Mouse (Mus musculus) heart, adult 2 months (tissue): ENCODE results near the gene Des. TPM values are rescaled to one million over a fixed set of nuclear protein-coding genes. Genes with fewer than 3 reads are reported as not detected.

Experiments used
- DNase-seq, 2 experiments: peaks; one replicate each; pipeline ENCODE4 v3.0.0; 2021
- H3K27ac ChIP-seq: fragments of 200-600 bp; 2 replicates; pipeline ENCODE4 v1.8.1; 2022
- H3K27me3 ChIP-seq: fragments of 200-500 bp; 2 replicates; pipeline ENCODE4 v1.6.1; 2012; ENCODE audit warnings: mild to moderate bottlenecking, low read length, inconsistent platforms, mixed read lengths; ENCODE audit not compliant: control insufficient read depth, insufficient read depth
- H3K36me3 ChIP-seq: fragments of 200-500 bp; 2 replicates; pipeline ENCODE4 v1.6.1; 2012; ENCODE audit warnings: low read length, inconsistent platforms; ENCODE audit not compliant: control insufficient read depth, insufficient read depth
- H3K4me1 ChIP-seq: fragments of 200-500 bp; 2 replicates; pipeline ENCODE4 v1.6.1; 2011; ENCODE audit warnings: low read length; ENCODE audit not compliant: control insufficient read depth, insufficient read depth
- H3K4me3 ChIP-seq: fragments of 200-600 bp; 2 replicates; pipeline ENCODE4 v1.8.1; 2022
- H3K79me2 ChIP-seq: fragments of 200-500 bp; replicated peaks from 2 replicates; pipeline ENCODE4 v1.6.1; 2012; ENCODE audit warnings: mild to moderate bottlenecking, inconsistent platforms, low read length, moderate library complexity, mixed read lengths; ENCODE audit not compliant: control insufficient read depth, insufficient read depth
- H3K9ac ChIP-seq: fragments of 200-500 bp; 2 replicates; pipeline ENCODE4 v1.6.1; 2012; ENCODE audit warnings: low read depth, mild to moderate bottlenecking, control low read depth, inconsistent platforms, low read length, mixed read lengths
- CTCF ChIP-seq: fragments of 200-600 bp; IDR thresholded peaks from 2 replicates; pipeline ENCODE4 v1.8.1; 2022; ENCODE audit warnings: antibody characterized with exemption, mild to moderate bottlenecking, moderate library complexity
- EP300 ChIP-seq: fragments of 200-500 bp; IDR thresholded peaks from 2 replicates; pipeline ENCODE4 v1.6.1; 2011; ENCODE audit warnings: low read depth, low read length, control low read depth; ENCODE audit not compliant: insufficient read depth
- POLR2A ChIP-seq: fragments of 200-500 bp; IDR thresholded peaks from 2 replicates; pipeline ENCODE4 v1.6.1; 2011; ENCODE audit warnings: mild to moderate bottlenecking, low read depth, low read length, control low read depth; ENCODE audit not compliant: insufficient read depth
- WGBS: fragments of 180-500 bp; shearing (Covaris S2); methylation state at CpG from one replicate; pipeline ENCODE4 v1.1.7; 2018; 5-methylcytosine and 5-hydroxymethylcytosine counted together
- intact Hi-C: fragments of 180-260 bp; cut with DNase I; formaldehyde crosslinking; loops from one replicate; pipeline ENCODE4 v1.15.1; 2025
- polyA plus RNA-seq: library from polyadenylated mRNA; depleted of rRNA; stranded (reverse); fragments of >200 nt; gene quantifications from 2 replicates; pipeline ENCODE4 v1.2.3, GENCODE M21; 2012; rRNA removed
- total RNA-seq, 2 experiments: library from RNA; stranded (reverse); gene quantifications; 2 replicates each; pipeline ENCODE4 v1.2.3; 2021

Gene Des
- total and polyA plus RNA-seq, 3 experiments, result 781 to 1,521 (median 1,224) TPM

DNA sequence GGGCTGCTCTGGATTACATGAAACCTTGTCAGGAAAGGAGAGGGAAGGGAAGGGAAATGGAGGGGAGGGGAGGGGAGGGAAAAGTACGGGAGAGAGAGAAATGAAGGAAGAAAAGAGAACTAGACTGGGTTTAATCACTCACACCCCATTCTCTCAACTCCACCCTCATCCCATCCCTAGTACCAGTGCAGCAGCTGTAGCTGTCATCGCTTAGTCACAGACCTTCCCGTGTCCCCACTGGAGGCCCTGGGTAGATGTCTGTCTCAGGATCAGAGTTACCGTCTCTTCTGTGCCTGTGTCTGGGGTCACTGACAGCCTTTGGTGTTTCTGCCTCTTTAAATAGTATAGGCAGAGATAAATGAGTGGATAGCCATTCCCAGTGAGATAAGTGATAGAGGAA lies 48.1 kb downstream of the Des start:
- Histone ChIP-seq H3K36me3 (no peaks in the 10 kb centered on the region), H3K27ac (no peak overlapping the region), H3K9ac (no peak overlapping the region), H3K4me3 (no peak overlapping the region), H3K79me2 (no peaks in the 10 kb centered on the region), H3K4me1 (no peaks in the 10 kb centered on the region; the same call in 1 of the 2 replicates), H3K27me3 (no peaks in the 10 kb centered on the region)
- TF ChIP-seq EP300, result no peak
- TF ChIP-seq POLR2A, result no peak
- TF ChIP-seq CTCF, result no peak
- WGBS, result 40% methylated on average over 4 of the region's 4 CpGs
- intact Hi-C loops, result loop anchor here (5.0 kb wide), 1 partner anchor 36 kb away; no protein-coding TSS in a partner anchor
- no peak for DNase-seq

DNA sequence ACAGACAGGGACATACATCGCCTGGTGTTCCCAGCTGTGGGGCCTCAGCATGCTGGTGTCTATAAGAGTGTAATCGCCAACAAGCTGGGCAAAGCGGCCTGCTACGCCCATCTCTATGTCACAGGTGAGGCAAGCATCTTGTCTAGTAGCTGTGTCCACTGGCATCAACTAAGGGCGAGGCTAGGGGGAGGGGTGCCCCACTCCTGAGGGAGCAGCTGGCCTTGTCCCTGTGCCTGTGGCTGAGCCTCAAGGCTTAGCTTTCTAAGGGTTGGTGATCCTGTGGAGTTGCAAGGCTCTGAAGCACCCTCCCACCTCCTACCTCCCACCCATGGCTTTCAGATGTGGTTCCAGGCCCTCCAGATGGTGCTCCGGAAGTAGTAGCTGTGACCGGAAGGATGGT lies 49.8 kb downstream of the Des start:
- H3K27me3 ChIP-seq, result no peaks in the 10 kb centered on the region
- intact Hi-C loops, result loop anchor here (5.0 kb wide), 1 partner anchor 38 kb away; no protein-coding TSS in a partner anchor
- TF ChIP-seq CTCF (no peak), EP300 (no peak), POLR2A (no peak)
- 86% methylated on average over 7 of the region's 7 CpGs for WGBS
- H3K9ac ChIP-seq, result no peak overlapping the region
- H3K4me1 ChIP-seq, result no peaks in the 10 kb centered on the region; the same call in 1 of the 2 replicates
- H3K79me2 ChIP-seq, result no peaks in the 10 kb centered on the region
- no peaks in the 10 kb centered on the region for H3K36me3 ChIP-seq
- no peak for DNase-seq
- no peak overlapping the region for H3K4me3 ChIP-seq
- no peak overlapping the region for H3K27ac ChIP-seq

DNA sequence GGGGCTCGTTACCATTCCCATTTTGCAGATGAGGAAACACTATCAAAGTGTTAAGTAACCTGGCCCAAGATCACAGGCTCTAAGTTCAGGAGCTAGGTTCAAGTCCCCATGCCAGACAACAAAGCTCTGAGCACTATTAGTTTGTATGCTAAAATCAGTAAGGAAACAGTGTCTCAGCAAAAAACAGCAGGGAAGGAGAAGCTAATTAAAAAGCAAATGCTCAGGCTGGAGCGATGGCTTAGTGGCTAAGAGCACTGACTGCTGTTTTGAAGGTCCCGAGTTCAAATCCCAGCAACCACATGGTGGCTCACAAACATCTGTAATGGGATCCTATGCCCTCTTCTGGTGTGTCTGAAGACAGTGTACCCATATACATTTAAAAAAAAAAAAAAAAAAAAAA lies 52.1 kb downstream of the Des start:
- no peaks in the 10 kb centered on the region for H3K4me1 ChIP-seq
- 96% methylated on average over 3 of the region's 3 CpGs for WGBS
- H3K27me3 ChIP-seq, result no peaks in the 10 kb centered on the region
- no peak overlapping the region for H3K27ac ChIP-seq
- no peak overlapping the region for H3K4me3 ChIP-seq
- intact Hi-C loops, result no loop called here
- no peak for DNase-seq
- no peaks in the 10 kb centered on the region for H3K36me3 ChIP-seq
- TF ChIP-seq POLR2A (no peak), EP300 (no peak), CTCF (no peak)
- no peak overlapping the region for H3K9ac ChIP-seq
- H3K79me2 ChIP-seq, result no peaks in the 10 kb centered on the region

DNA sequence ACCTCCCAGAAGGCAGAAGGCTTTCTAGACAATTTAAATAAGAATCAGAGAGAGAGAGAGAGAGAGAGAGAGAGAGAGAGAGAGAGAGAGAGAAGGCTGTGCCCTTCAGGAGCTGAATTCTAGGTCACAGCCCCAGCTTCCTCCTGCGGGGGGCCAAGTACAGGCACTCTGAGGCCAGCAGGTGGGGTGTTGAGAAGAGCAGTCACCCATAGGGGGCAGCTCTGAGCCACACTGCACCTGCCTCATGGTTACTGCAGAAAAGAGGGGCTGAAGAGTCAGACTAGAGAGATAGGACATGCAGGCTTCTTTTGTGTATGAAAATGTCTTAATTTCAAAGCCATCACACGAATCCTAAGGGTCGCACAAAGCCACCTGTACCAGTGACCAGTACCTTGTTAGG lies 53.6 kb downstream of the Des start:
- no peak overlapping the region for H3K4me3 ChIP-seq
- H3K36me3 ChIP-seq, result no peaks in the 10 kb centered on the region
- H3K4me1 ChIP-seq, result no peaks in the 10 kb centered on the region
- DNase-seq, result peak; percentile 41 to 54
- H3K27me3 ChIP-seq, result no peaks in the 10 kb centered on the region
- WGBS, result 64% methylated on average over 3 of the region's 3 CpGs
- H3K79me2 ChIP-seq, result no peaks in the 10 kb centered on the region
- intact Hi-C loops, result no loop called here
- peak; percentile 78 for TF ChIP-seq CTCF
- no peak for TF ChIP-seq EP300
- no peak overlapping the region for H3K9ac ChIP-seq
- H3K27ac ChIP-seq, result no peak overlapping the region

Other genes starting within 250 kb of the Des start
- 1 to 10 TPM; 3.6 to 4.7 TPM for gene Nhej1, start 235.1 kb upstream of the Des start, total RNA-seq
- gene Nhej1, start 235.1 kb upstream of the Des start, polyA plus RNA-seq, result 3.9 and 4.0 TPM in 2 replicates
- 1 to 10 TPM in 1 of 2 experiments, under 1 TPM in 1; 0.34 to 1.0 TPM for gene Slc23a3, start 226.4 kb upstream of the Des start, total RNA-seq
- gene Slc23a3, start 226.4 kb upstream of the Des start, polyA plus RNA-seq, result 1.7 and 1.8 TPM in 2 replicates
- 10 to 100 TPM; 20.7 to 21.8 TPM for gene Cnppd1, start 217.6 kb upstream of the Des start, total RNA-seq
- gene Cnppd1, start 217.6 kb upstream of the Des start, polyA plus RNA-seq, result 25.7 and 26.3 TPM in 2 replicates
- 10 to 100 TPM; 20.3 to 20.5 TPM for gene Retreg2, start 217.6 kb upstream of the Des start, total RNA-seq
- gene Retreg2, start 217.6 kb upstream of the Des start, polyA plus RNA-seq, result 35.7 and 51.7 TPM in 2 replicates
- 10 to 100 TPM; 13.2 to 17.4 TPM for gene Zfand2b, start 191.7 kb upstream of the Des start, total RNA-seq
- 31.4 and 34.9 TPM in 2 replicates for gene Zfand2b, start 191.7 kb upstream of the Des start, polyA plus RNA-seq
- 10 to 100 TPM; 26.6 to 29.1 TPM for gene Abcb6, start 179.9 kb upstream of the Des start, total RNA-seq
- 25.2 and 30.3 TPM in 2 replicates for gene Abcb6, start 179.9 kb upstream of the Des start, polyA plus RNA-seq
- 10 to 100 TPM in 1 of 2 experiments, 1 to 10 TPM in 1; 8.7 to 11.2 TPM for gene Ankzf1, start 168.2 kb upstream of the Des start, total RNA-seq
- gene Ankzf1, start 168.2 kb upstream of the Des start, polyA plus RNA-seq, result 15.1 and 18.9 TPM in 2 replicates
- gene Atg9a, start 168.1 kb upstream of the Des start, total RNA-seq, result 10 to 100 TPM; 63.8 to 73.5 TPM
- 93.0 and 109 TPM in 2 replicates for gene Atg9a, start 168.1 kb upstream of the Des start, polyA plus RNA-seq
- 1 to 10 TPM; 3.2 to 3.8 TPM for gene Glb1l, start 149.5 kb upstream of the Des start, total RNA-seq
- 4.9 and 8.5 TPM in 2 replicates for gene Glb1l, start 149.5 kb upstream of the Des start, polyA plus RNA-seq
- gene Stk16, start 149.5 kb upstream of the Des start, total RNA-seq, result 10 to 100 TPM; 42.4 to 42.5 TPM
- gene Stk16, start 149.5 kb upstream of the Des start, polyA plus RNA-seq, result 68.3 and 82.0 TPM in 2 replicates
- 100 to 1,000 TPM; 973 to 976 TPM for gene Tuba4a, start 140.5 kb upstream of the Des start, total RNA-seq
- 781 and 842 TPM in 2 replicates for gene Tuba4a, start 140.5 kb upstream of the Des start, polyA plus RNA-seq
- gene A630095N17Rik, start 128.2 kb upstream of the Des start, total RNA-seq, result not detected
- gene A630095N17Rik, start 128.2 kb upstream of the Des start, polyA plus RNA-seq, result not detected in 2 replicates
- gene Dnajb2, start 123.9 kb upstream of the Des start, total RNA-seq, result 100 to 1,000 TPM; 111 to 129 TPM
- gene Dnajb2, start 123.9 kb upstream of the Des start, polyA plus RNA-seq, result 67.9 and 93.3 TPM in 2 replicates
- 1 to 10 TPM; 1.1 to 1.8 TPM for gene Ptprn, start 95.8 kb upstream of the Des start, total RNA-seq
- 2.7 and 3.2 TPM in 2 replicates for gene Ptprn, start 95.8 kb upstream of the Des start, polyA plus RNA-seq
- not detected for gene Resp18, start 81.9 kb upstream of the Des start, total RNA-seq
- gene Resp18, start 81.9 kb upstream of the Des start, polyA plus RNA-seq, result 0.39 TPM in 1 of 2 replicates, not detected in the other
- 10 to 100 TPM; 70.3 to 84.6 TPM for gene Dnpep, start 42.3 kb upstream of the Des start, total RNA-seq
- 123 and 136 TPM in 2 replicates for gene Dnpep, start 42.3 kb upstream of the Des start, polyA plus RNA-seq
- gene Speg, start 15.0 kb downstream of the Des start, total RNA-seq, result 100 to 1,000 TPM; 131 to 135 TPM
- gene Speg, start 15.0 kb downstream of the Des start, polyA plus RNA-seq, result 94.0 and 109 TPM in 2 replicates
- 10 to 100 TPM; 38.9 to 39.9 TPM for gene Gmppa, start 75.6 kb downstream of the Des start, total RNA-seq
- 91.3 and 94.6 TPM in 2 replicates for gene Gmppa, start 75.6 kb downstream of the Des start, polyA plus RNA-seq
- not detected for gene Asic4, start 90.1 kb downstream of the Des start, total RNA-seq
- not detected in 2 replicates for gene Asic4, start 90.1 kb downstream of the Des start, polyA plus RNA-seq
- 10 to 100 TPM; 23.2 to 25.0 TPM for gene Chpf, start 119.0 kb downstream of the Des start, total RNA-seq
- 26.9 and 37.8 TPM in 2 replicates for gene Chpf, start 119.0 kb downstream of the Des start, polyA plus RNA-seq
- under 1 TPM; 0.21 to 0.66 TPM for gene Tmem198, start 119.2 kb downstream of the Des start, total RNA-seq
- gene Tmem198, start 119.2 kb downstream of the Des start, polyA plus RNA-seq, result 0.39 and 0.73 TPM in 2 replicates
- gene Obsl1, start 146.1 kb downstream of the Des start, total RNA-seq, result 100 to 1,000 TPM; 117 to 131 TPM
- gene Obsl1, start 146.1 kb downstream of the Des start, polyA plus RNA-seq, result 87.8 and 119 TPM in 2 replicates
- 1 to 10 TPM; 4.1 to 4.3 TPM for gene Inha, start 146.7 kb downstream of the Des start, total RNA-seq
- gene Inha, start 146.7 kb downstream of the Des start, polyA plus RNA-seq, result 17.0 and 20.4 TPM in 2 replicates
- 1 to 10 TPM; 7.3 to 7.7 TPM for gene Stk11ip, start 161.2 kb downstream of the Des start, total RNA-seq
- gene Stk11ip, start 161.2 kb downstream of the Des start, polyA plus RNA-seq, result 12.9 and 19.8 TPM in 2 replicates
- gene Slc4a3, start 185.9 kb downstream of the Des start, total RNA-seq, result 100 to 1,000 TPM; 241 to 300 TPM
- 182 and 222 TPM in 2 replicates for gene Slc4a3, start 185.9 kb downstream of the Des start, polyA plus RNA-seq